Mouse (Mus musculus) lung, postnatal 0 days (tissue): Measurements from ENCODE around the gene Micu1.
A peak's percentile ranks its signal among the peaks of the same experiment; 100 is the strongest.

Source experiments
- CTCF ChIP-seq: IDR thresholded peaks from 2 replicates; pipeline ENCODE4 v1.5.1; 2016; ENCODE audit warnings: antibody characterized with exemption, mild to moderate bottlenecking
- EP300 ChIP-seq: IDR thresholded peaks from 2 replicates; pipeline ENCODE4 v1.6.1; 2016; ENCODE audit warnings: antibody characterized with exemption, mild to moderate bottlenecking, control low read depth

GRCm38 (mm10) chr10:59894251-59895160 is 192.2 kb downstream of the Micu1 start:
- TF ChIP-seq CTCF (peak; percentile 98), EP300 (no peak)
